Mouse (Mus musculus): ENCODE measurements around the gene Eps15l1. TPM values are rescaled to one million over a fixed set of nuclear protein-coding genes. Genes with fewer than 3 reads are reported as not detected.

The Eps15l1 gene
- total and polyA plus RNA-seq, 3 experiments: 19.1 to 40.8 TPM; not detected in 1

DNA sequence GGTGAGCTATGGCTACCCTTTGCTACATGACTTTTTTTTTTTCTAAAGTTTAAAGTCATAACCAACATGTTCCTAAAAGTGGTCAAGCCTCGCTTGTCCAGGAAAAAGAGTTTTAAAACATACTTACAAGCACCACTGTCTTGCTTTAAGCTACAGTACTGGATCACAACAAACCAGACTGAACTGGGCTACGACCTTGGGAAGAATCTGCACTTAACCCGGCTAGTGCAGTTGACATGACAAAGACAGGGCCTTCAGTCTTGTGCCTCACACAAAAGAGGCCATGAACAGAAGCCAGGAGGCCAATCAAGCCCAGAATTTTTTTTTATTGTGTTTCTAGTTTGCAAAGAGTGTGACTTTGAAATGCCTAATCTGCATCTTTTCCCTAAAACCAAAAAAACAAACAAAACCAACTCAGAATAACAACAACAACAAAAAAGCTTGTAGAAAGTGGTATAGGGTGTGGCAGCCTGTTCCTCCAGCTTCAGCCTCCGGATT is 87.1 kb downstream of the Eps15l1 start:
- no peak overlapping the region for H3K27ac ChIP-seq (ENCODE audit: control insufficient read depth, low read depth, low read length)
- TF ChIP-seq UBTF (IDR thresholded peaks at IDR 0.05; ENCODE audit: borderline replicate concordance, insufficient read depth, low read depth, low read length) (no peak), POLR2AphosphoS2 (IDR thresholded peaks at IDR 0.05; ENCODE audit: low read length) (no peak), ZNF384 (IDR thresholded peaks at IDR 0.05; ENCODE audit: low read depth, low read length) (no peak), GABPA (IDR thresholded peaks at IDR 0.05; ENCODE audit: low read depth, low read length) (no peak)
- no peak overlapping the region for H3K9ac ChIP-seq (ENCODE audit: control insufficient read depth, low read depth, low read length, poor library complexity, severe bottlenecking)
- no peaks in the 10 kb centered on the region for H3K27me3 ChIP-seq (ENCODE audit: control insufficient read depth in 1 of 2, insufficient read depth in 2 of 2, low read length in 2 of 2)
- H3K9me3 ChIP-seq (replicated peaks; ENCODE audit: insufficient read depth, low read length): no peaks in the 10 kb centered on the region
- H3K79me2 ChIP-seq (ENCODE audit: control insufficient read depth, insufficient read depth, low read length, poor library complexity): no peaks in the 10 kb centered on the region
- H3K36me3 ChIP-seq (ENCODE audit: control insufficient read depth in 1 of 2, insufficient read depth in 2 of 2, low read length in 2 of 2): no peaks in the 10 kb centered on the region
- no peak for DNase-seq (ENCODE audit: low read depth, low spot score)
- no peak overlapping the region for H3K4me3 ChIP-seq (ENCODE audit: control insufficient read depth in 1 of 2, insufficient read depth in 1 of 2, low read depth in 2 of 2, low read length in 2 of 2)
- no peaks in the 10 kb centered on the region for H3K4me1 ChIP-seq (ENCODE audit: control insufficient read depth in 1 of 2, insufficient read depth in 2 of 2, low read length in 2 of 2)

DNA sequence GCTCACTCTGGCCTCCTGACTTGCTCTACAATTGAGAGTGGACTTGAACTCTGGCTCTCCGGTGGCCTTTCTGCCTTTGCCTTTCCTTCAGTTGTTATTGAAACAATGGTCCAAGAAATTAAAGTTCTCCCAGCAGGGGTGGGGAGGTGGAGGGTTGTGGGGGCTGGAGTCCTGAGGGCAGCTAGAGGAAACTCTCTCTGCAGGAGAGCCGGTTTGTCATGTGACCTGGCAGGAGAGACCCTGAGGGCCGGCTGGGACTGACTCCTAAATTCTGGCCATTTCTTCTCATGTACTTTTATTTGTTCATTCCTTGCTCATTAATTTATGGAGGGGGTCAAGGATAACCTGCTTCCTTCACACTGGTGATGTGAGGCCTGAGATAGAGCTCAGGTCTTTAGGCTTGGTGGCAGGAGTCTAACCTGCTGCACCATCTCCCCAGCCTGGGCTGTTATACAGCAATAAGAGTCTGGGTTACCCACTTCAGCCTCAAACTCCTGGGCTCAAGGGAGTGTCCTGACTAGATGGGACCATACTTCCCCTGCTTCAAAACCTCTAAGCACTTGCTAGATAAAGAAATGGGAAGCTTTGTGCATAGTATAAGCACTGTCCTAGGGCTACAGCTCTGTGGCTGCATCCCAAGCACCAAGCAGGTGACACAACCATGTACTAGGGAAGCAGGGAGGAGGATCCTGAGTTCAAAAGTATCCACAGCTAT is 87.7 kb downstream of the Eps15l1 start:
- Histone ChIP-seq H3K9ac (ENCODE audit: control insufficient read depth, low read depth, low read length, poor library complexity, severe bottlenecking) (no peak overlapping the region), H3K9me3 (replicated peaks; ENCODE audit: insufficient read depth, low read length) (no peaks in the 10 kb centered on the region)

DNA sequence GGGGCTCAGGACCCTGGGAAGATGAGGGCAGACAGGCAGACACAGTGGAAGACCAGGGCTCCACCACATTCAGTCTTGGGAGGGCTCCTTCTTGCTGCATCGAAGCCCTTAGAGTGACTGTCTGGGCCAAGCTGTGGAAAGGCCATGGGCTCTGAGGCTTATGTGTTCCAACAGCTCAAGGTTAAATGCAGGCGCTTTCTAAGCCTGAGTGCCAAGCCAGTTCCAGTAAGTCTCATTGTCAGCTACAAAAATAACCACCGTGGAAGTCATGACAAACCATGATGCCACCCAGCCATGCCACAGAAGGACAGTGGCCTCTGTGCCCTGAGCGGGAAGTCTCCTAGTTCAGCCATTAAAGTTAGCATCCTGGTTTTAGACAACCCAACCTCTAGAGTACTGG is 89.6 kb downstream of the Eps15l1 start:
- H3K36me3 ChIP-seq (ENCODE audit: control insufficient read depth in 1 of 2, insufficient read depth in 2 of 2, low read length in 2 of 2): no peaks in the 10 kb centered on the region
- DNase-seq (ENCODE audit: low read depth, low spot score): no peak
- TF ChIP-seq MAZ (IDR thresholded peaks at IDR 0.05; ENCODE audit: low read depth, low read length) (no peak), JUND (IDR thresholded peaks at IDR 0.05; ENCODE audit: low read depth, low read length) (no peak), ZMIZ1 (IDR thresholded peaks at IDR 0.05; ENCODE audit: low read depth, low read length) (no peak), E2F4 (IDR thresholded peaks at IDR 0.05; ENCODE audit: borderline replicate concordance, low read depth, low read length) (no peak), SMC3 (IDR thresholded peaks at IDR 0.05; ENCODE audit: low read depth, low read length) (no peak), RAD21 (IDR thresholded peaks at IDR 0.05; ENCODE audit: low read depth, low read length) (no peak), MYC (IDR thresholded peaks at IDR 0.05; ENCODE audit: low read depth, low read length) (no peak), CTCF (IDR thresholded peaks at IDR 0.05 in 2 of 3, conservative IDR thresholded peaks at IDR 0.05 in 1 of 3; ENCODE audit: control insufficient read depth in 1 of 3, insufficient read depth in 1 of 3, low read depth in 2 of 3, low read length in 3 of 3, poor library complexity in 1 of 3, severe bottlenecking in 1 of 3) (no peak), TBP (IDR thresholded peaks at IDR 0.05; ENCODE audit: low read depth, low read length) (no peak), POLR2AphosphoS2 (IDR thresholded peaks at IDR 0.05; ENCODE audit: low read length) (no peak), ELF1 (IDR thresholded peaks at IDR 0.05; ENCODE audit: low read depth, low read length) (no peak), ZC3H11A (IDR thresholded peaks at IDR 0.05; ENCODE audit: low read depth, low read length) (no peak), ZNF384 (IDR thresholded peaks at IDR 0.05; ENCODE audit: low read depth, low read length) (no peak), HCFC1 (IDR thresholded peaks at IDR 0.05; ENCODE audit: low read depth, low read length) (no peak), USF1 (IDR thresholded peaks at IDR 0.05; ENCODE audit: low read depth, low read length) (no peak)
- H3K79me2 ChIP-seq (ENCODE audit: control insufficient read depth, insufficient read depth, low read length, poor library complexity): no peaks in the 10 kb centered on the region
- H3K27ac ChIP-seq (ENCODE audit: control insufficient read depth, low read depth, low read length): no peak overlapping the region
- no peak overlapping the region for H3K4me3 ChIP-seq (ENCODE audit: control insufficient read depth in 1 of 2, insufficient read depth in 1 of 2, low read depth in 2 of 2, low read length in 2 of 2)
- H3K9me3 ChIP-seq (replicated peaks; ENCODE audit: insufficient read depth, low read length): no peaks in the 10 kb centered on the region
- no peak overlapping the region for H3K9ac ChIP-seq (ENCODE audit: control insufficient read depth, low read depth, low read length, poor library complexity, severe bottlenecking)
- H3K4me1 ChIP-seq (ENCODE audit: control insufficient read depth in 1 of 2, insufficient read depth in 2 of 2, low read length in 2 of 2): no peaks in the 10 kb centered on the region
- no peaks in the 10 kb centered on the region for H3K27me3 ChIP-seq (ENCODE audit: control insufficient read depth in 1 of 2, insufficient read depth in 2 of 2, low read length in 2 of 2)

More for the DNA sequence above, 87.7 kb downstream of the Eps15l1 start:
- no peaks in the 10 kb centered on the region for H3K27me3 ChIP-seq (ENCODE audit: control insufficient read depth in 1 of 2, insufficient read depth in 2 of 2, low read length in 2 of 2)
- no peak overlapping the region for H3K27ac ChIP-seq (ENCODE audit: control insufficient read depth, low read depth, low read length)
- H3K36me3 ChIP-seq (ENCODE audit: control insufficient read depth in 1 of 2, insufficient read depth in 2 of 2, low read length in 2 of 2): no peaks in the 10 kb centered on the region
- no peak overlapping the region for H3K4me3 ChIP-seq (ENCODE audit: control insufficient read depth in 1 of 2, insufficient read depth in 1 of 2, low read depth in 2 of 2, low read length in 2 of 2)
- TF ChIP-seq NELFE (IDR thresholded peaks at IDR 0.05; ENCODE audit: low read depth, low read length): no peak
- TF ChIP-seq NRF1 (IDR thresholded peaks at IDR 0.05; ENCODE audit: insufficient read depth, low read depth, low read length, poor library complexity, severe bottlenecking): no peak
- no peak for TF ChIP-seq JUND (IDR thresholded peaks at IDR 0.05; ENCODE audit: low read depth, low read length)
- no peaks in the 10 kb centered on the region for H3K79me2 ChIP-seq (ENCODE audit: control insufficient read depth, insufficient read depth, low read length, poor library complexity)
- DNase-seq (ENCODE audit: low read depth, low spot score): no peak
- H3K4me1 ChIP-seq (ENCODE audit: control insufficient read depth in 1 of 2, insufficient read depth in 2 of 2, low read length in 2 of 2): no peaks in the 10 kb centered on the region
